Mouse (Mus musculus): ENCODE measurements around the gene Vps8. TPM values are rescaled to one million over a fixed set of nuclear protein-coding genes. Genes with fewer than 3 reads are reported as not detected.

The Vps8 gene
- polyA plus RNA-seq, 1 experiment from 2014 or later = 20.1 TPM

DNA sequence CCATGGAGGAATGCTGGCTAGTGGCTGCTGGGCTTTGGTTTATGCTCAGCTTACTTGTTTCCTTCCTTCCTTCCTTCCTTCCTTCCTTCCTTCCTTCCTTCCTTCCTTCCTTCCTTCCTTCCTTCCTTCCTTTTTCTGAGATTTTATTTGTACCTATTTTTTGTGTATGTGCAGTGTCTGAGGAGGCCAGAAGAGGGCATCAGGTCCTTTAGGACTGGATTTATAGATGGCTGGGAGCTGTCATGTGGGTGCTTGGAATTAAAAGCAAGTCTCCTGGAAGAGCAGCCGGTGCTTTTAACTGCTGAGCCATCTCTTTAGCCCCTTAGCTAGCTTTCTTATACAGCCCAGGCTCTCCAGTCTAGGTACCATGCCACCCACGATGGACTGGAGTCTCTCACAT lies 116.0 kb downstream of the Vps8 start:
- Histone ChIP-seq H3K4me2 (ENCODE audit: low read depth, low read length) (no peak overlapping the region), H3K36me3 (ENCODE audit: control insufficient read depth, insufficient read depth, low read length) (no peaks in the 10 kb centered on the region), H3K9ac (ENCODE audit: low read length) (no peak overlapping the region), H3K4me1 (ENCODE audit: control insufficient read depth, insufficient read depth, low read length) (no peaks in the 10 kb centered on the region), H3K27ac (ENCODE audit: low read length) (no peak overlapping the region), H3K27me3 (ENCODE audit: control insufficient read depth, insufficient read depth, low read length) (no peaks in the 10 kb centered on the region), H3K9me3 (replicated peaks; ENCODE audit: control insufficient read depth, low read length) (no peaks in the 10 kb centered on the region), H3K4me3 (replicated peaks; ENCODE audit: low read length) (no peak overlapping the region)
- ATAC-seq (ENCODE audit: insufficient read depth, low FRiP score) = no peak
- 61% methylated on average over 2 of the region's 2 CpGs for WGBS

DNA sequence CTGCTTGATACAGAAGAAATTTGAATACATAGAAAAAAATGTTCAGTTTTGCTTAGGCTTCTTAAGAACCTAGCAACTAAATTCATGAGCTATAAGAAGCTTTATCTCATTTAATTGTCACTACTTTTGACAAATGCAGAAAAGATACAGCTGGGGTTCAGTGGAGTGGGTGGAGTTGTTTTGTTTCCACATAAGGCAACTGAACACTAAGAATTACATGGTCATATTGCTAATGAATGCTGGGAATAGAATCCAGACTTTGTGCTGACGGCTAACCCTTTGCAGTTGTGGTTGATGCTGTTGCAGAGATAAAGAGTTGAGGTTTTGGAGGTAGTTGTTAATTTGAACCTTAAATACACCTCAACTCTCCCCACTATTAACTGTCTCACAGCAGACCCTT lies 119.6 kb downstream of the Vps8 start:
- no peak overlapping the region for H3K4me2 ChIP-seq (ENCODE audit: low read depth, low read length)
- H3K36me3 ChIP-seq (ENCODE audit: control insufficient read depth, insufficient read depth, low read length) = no peaks in the 10 kb centered on the region
- H3K27ac ChIP-seq (ENCODE audit: low read length) = no peak overlapping the region
- 76% methylated on average over 1 of the region's 1 CpGs for WGBS
- H3K4me1 ChIP-seq (ENCODE audit: control insufficient read depth, insufficient read depth, low read length) = no peaks in the 10 kb centered on the region
- no peak overlapping the region for H3K9ac ChIP-seq (ENCODE audit: low read length)
- H3K9me3 ChIP-seq (replicated peaks; ENCODE audit: control insufficient read depth, low read length) = no peaks in the 10 kb centered on the region
- no peak for ATAC-seq (ENCODE audit: insufficient read depth, low FRiP score)
- no peaks in the 10 kb centered on the region for H3K27me3 ChIP-seq (ENCODE audit: control insufficient read depth, insufficient read depth, low read length)
- no peak overlapping the region for H3K4me3 ChIP-seq (replicated peaks; ENCODE audit: low read length)

DNA sequence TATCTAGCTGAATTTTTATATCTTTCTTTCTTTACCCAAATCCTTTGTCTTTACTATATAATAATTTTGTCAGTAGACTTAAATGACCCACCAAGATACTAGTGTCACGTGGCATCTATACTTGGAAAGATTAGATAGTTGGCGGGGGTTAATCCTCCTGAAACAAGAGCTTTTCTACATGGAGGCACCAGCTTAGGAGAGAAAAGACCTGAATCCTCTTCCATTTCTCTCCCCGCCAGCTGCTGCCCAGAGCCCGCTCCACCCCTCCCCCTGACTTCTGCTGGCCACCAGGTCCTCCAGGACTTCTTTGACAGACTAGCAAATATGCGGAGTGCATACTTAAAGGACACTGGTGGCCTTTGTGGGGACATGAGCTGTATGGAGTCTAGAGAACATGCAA lies 124.5 kb downstream of the Vps8 start:
- no peak for ATAC-seq (ENCODE audit: insufficient read depth, low FRiP score)
- Histone ChIP-seq H3K9ac (ENCODE audit: low read length) (no peak overlapping the region), H3K9me3 (replicated peaks; ENCODE audit: control insufficient read depth, low read length) (no peaks in the 10 kb centered on the region), H3K27ac (ENCODE audit: low read length) (no peak overlapping the region), H3K4me1 (ENCODE audit: control insufficient read depth, insufficient read depth, low read length) (no peaks in the 10 kb centered on the region), H3K4me2 (ENCODE audit: low read depth, low read length) (no peak overlapping the region), H3K36me3 (ENCODE audit: control insufficient read depth, insufficient read depth, low read length) (no peaks in the 10 kb centered on the region), H3K4me3 (replicated peaks; ENCODE audit: low read length) (no peak overlapping the region), H3K27me3 (ENCODE audit: control insufficient read depth, insufficient read depth, low read length) (no peaks in the 10 kb centered on the region)
- WGBS = 77% methylated on average over 5 of the region's 5 CpGs

DNA sequence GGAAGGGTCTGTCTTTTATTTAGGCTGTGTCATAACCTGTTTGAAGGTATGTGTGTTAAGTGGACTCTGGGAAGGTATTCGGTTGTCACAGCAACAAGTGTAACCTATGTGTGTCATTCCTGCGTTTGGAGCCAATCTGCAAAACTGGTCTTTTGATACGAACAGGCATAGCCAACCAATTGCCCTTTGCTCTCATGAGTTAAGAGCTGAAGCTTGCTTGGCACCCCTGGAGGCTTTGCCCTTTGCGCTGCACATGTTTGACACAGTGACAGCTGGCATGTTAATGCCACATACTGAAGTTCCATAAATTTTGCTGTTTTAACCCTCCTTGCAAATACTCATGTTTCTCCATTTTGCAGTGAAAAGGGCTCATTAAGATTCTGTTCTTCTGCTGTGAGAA lies 126.8 kb downstream of the Vps8 start:
- H3K4me3 ChIP-seq (replicated peaks; ENCODE audit: low read length) = no peak overlapping the region
- no peaks in the 10 kb centered on the region for H3K27me3 ChIP-seq (ENCODE audit: control insufficient read depth, insufficient read depth, low read length)
- no peak overlapping the region for H3K27ac ChIP-seq (ENCODE audit: low read length)
- H3K9me3 ChIP-seq (replicated peaks; ENCODE audit: control insufficient read depth, low read length) = no peaks in the 10 kb centered on the region
- H3K36me3 ChIP-seq (ENCODE audit: control insufficient read depth, insufficient read depth, low read length) = no peaks in the 10 kb centered on the region
- no peak overlapping the region for H3K9ac ChIP-seq (ENCODE audit: low read length)
- no peak for ATAC-seq (ENCODE audit: insufficient read depth, low FRiP score)
- no peaks in the 10 kb centered on the region for H3K4me1 ChIP-seq (ENCODE audit: control insufficient read depth, insufficient read depth, low read length)
- no peak overlapping the region for H3K4me2 ChIP-seq (ENCODE audit: low read depth, low read length)
- 70% methylated on average over 4 of the region's 4 CpGs for WGBS

DNA sequence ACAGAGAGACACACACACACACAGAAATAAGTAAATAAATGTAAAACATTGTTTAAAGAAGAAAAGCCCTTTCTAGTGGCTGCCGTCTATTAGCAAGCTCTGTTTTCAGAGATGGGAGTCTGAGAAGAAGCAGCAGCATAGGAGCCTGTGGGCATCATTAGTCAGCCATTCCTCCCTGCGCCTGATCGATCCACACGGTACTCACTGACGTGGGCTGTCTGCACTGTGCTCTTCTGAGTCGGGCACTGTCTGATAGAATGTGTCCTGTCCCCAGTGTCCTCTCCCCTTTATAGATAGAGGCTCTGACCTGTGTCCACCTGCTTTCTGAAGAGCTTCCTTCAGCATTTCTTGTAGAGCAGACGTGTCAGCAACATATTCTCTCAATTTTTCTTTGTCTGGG lies 127.5 kb downstream of the Vps8 start:
- Histone ChIP-seq H3K4me1 (ENCODE audit: control insufficient read depth, insufficient read depth, low read length) (no peaks in the 10 kb centered on the region), H3K36me3 (ENCODE audit: control insufficient read depth, insufficient read depth, low read length) (no peaks in the 10 kb centered on the region), H3K9me3 (replicated peaks; ENCODE audit: control insufficient read depth, low read length) (no peaks in the 10 kb centered on the region), H3K27me3 (ENCODE audit: control insufficient read depth, insufficient read depth, low read length) (no peaks in the 10 kb centered on the region), H3K4me2 (ENCODE audit: low read depth, low read length) (no peak overlapping the region), H3K4me3 (replicated peaks; ENCODE audit: low read length) (no peak overlapping the region), H3K9ac (ENCODE audit: low read length) (no peak overlapping the region), H3K27ac (ENCODE audit: low read length) (no peak overlapping the region)
- 58% methylated on average over 7 of the region's 7 CpGs for WGBS
- no peak for ATAC-seq (ENCODE audit: insufficient read depth, low FRiP score)

DNA sequence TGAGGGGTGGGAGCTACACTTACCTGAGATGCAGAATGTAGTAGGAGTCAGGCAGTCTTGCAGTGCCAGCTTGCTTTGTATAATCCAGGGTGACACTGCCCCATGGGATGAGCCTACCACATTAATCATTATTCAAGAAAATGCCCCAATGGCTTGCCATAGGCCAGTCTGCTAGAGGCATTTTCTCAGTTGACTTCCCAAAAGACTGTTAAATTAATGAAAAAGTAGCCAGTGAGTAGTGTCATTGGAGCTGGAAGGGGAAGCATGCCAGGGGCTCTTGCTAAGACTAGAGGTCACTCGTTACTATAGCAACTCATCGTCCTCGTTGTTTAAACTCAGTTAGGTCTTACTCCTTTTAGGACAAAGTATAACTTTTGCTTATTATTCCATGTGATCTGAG lies 130.6 kb downstream of the Vps8 start:
- ATAC-seq (ENCODE audit: insufficient read depth, low FRiP score) = no peak
- H3K4me1 ChIP-seq (ENCODE audit: control insufficient read depth, insufficient read depth, low read length) = no peaks in the 10 kb centered on the region
- H3K4me3 ChIP-seq (replicated peaks; ENCODE audit: low read length) = no peak overlapping the region
- H3K9me3 ChIP-seq (replicated peaks; ENCODE audit: control insufficient read depth, low read length) = no peaks in the 10 kb centered on the region
- no peak overlapping the region for H3K27ac ChIP-seq (ENCODE audit: low read length)
- H3K4me2 ChIP-seq (ENCODE audit: low read depth, low read length) = no peak overlapping the region
- H3K27me3 ChIP-seq (ENCODE audit: control insufficient read depth, insufficient read depth, low read length) = no peaks in the 10 kb centered on the region
- WGBS = 77% methylated on average over 3 of the region's 3 CpGs
- H3K36me3 ChIP-seq (ENCODE audit: control insufficient read depth, insufficient read depth, low read length) = no peaks in the 10 kb centered on the region
- H3K9ac ChIP-seq (ENCODE audit: low read length) = no peak overlapping the region

DNA sequence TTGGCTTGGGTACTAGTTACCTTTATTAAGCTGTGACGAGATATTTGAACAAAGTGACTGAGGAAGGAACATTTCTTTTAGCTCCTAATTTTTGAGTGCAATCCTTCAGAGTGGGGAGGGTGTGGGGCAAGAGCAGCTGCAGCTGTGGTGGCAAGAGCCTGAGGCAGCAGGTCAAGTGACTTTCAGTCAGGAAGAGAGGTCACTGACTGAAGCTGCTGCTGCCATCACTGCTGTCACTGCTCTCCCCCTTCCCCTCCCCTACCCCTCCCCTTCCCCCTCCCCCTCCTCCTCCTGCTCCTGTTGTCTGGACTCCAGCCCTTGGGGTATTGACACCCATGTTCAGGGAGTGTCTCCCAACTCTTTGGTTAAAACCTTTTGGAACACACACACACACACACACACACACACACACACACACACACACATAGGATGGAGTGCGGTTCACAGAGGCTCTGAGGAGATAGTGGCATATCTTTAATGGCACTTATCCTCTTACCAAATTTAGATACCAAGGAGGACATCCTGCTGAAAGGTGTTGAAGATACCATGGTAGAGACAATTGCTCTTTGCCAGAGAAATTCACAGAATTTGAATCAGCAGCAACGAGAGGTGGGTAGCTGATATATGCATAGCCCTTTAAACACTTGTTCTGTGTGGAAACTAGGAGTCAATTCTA lies 139.8 kb downstream of the Vps8 start:
- ATAC-seq (ENCODE audit: insufficient read depth, low FRiP score) = no peak
- H3K4me2 ChIP-seq (ENCODE audit: low read depth, low read length) = no peak overlapping the region
- WGBS = 68% methylated on average over 3 of the region's 3 CpGs

DNA sequence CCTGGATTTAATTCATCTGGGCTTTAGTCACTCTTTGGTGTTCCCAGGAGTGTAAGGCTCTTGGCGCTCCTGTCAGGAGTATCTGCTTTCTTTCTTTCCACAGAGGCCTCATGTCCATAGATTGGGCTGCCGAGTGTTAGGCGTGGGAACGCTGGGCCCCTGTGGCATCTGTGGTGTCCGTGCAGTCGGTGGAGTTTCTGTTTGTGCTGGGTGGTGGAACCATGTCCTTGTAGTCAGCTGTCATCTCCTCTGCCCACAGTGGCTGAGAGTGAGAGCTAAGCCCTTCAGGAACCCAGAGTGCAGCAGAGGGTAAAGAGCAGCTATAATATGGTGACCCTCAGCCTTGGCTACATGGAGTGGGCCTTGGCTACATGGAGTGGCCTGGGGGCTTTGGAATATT lies 140.4 kb downstream of the Vps8 start:
- Histone ChIP-seq H3K9me3 (replicated peaks; ENCODE audit: control insufficient read depth, low read length) (no peaks in the 10 kb centered on the region), H3K4me1 (ENCODE audit: control insufficient read depth, insufficient read depth, low read length) (no peaks in the 10 kb centered on the region), H3K27ac (ENCODE audit: low read length) (0 out of 2 replicates have a peak overlapping the region, but pooled peaks have one; percentile 14), H3K27me3 (ENCODE audit: control insufficient read depth, insufficient read depth, low read length) (no peaks in the 10 kb centered on the region), H3K4me2 (ENCODE audit: low read depth, low read length) (no peak overlapping the region), H3K36me3 (ENCODE audit: control insufficient read depth, insufficient read depth, low read length) (peaks cover 11% of the 10 kb centered on the region; the same call in 1 of the 2 replicates), H3K4me3 (replicated peaks; ENCODE audit: low read length) (no peak overlapping the region), H3K9ac (ENCODE audit: low read length) (no peak overlapping the region)
- peak; percentile 76 for ATAC-seq (ENCODE audit: insufficient read depth, low FRiP score)
- WGBS = 81% methylated on average over 6 of the region's 6 CpGs

More for the DNA sequence above, 139.8 kb downstream of the Vps8 start:
- Histone ChIP-seq H3K27me3 (ENCODE audit: control insufficient read depth, insufficient read depth, low read length) (no peaks in the 10 kb centered on the region), H3K4me1 (ENCODE audit: control insufficient read depth, insufficient read depth, low read length) (no peaks in the 10 kb centered on the region), H3K4me3 (replicated peaks; ENCODE audit: low read length) (no peak overlapping the region), H3K27ac (ENCODE audit: low read length) (no peak overlapping the region), H3K9me3 (replicated peaks; ENCODE audit: control insufficient read depth, low read length) (no peaks in the 10 kb centered on the region), H3K9ac (ENCODE audit: low read length) (no peak overlapping the region), H3K36me3 (ENCODE audit: control insufficient read depth, insufficient read depth, low read length) (peaks cover 10% of the 10 kb centered on the region; the same call in 1 of the 2 replicates)

GRCm38 (mm10) chr16:21567093-21567492 lies 144.2 kb downstream of the Vps8 start:
- no peak overlapping the region for H3K9ac ChIP-seq (ENCODE audit: low read length)
- H3K9me3 ChIP-seq (replicated peaks; ENCODE audit: control insufficient read depth, low read length) = no peaks in the 10 kb centered on the region
- no peak overlapping the region for H3K4me2 ChIP-seq (ENCODE audit: low read depth, low read length)
- H3K27me3 ChIP-seq (ENCODE audit: control insufficient read depth, insufficient read depth, low read length) = no peaks in the 10 kb centered on the region
- H3K36me3 ChIP-seq (ENCODE audit: control insufficient read depth, insufficient read depth, low read length) = peaks cover 2% of the 10 kb centered on the region; the same call in 1 of the 2 replicates
- no peak overlapping the region for H3K4me3 ChIP-seq (replicated peaks; ENCODE audit: low read length)
- H3K4me1 ChIP-seq (ENCODE audit: control insufficient read depth, insufficient read depth, low read length) = no peaks in the 10 kb centered on the region
- ATAC-seq (ENCODE audit: insufficient read depth, low FRiP score) = no peak
- no peak overlapping the region for H3K27ac ChIP-seq (ENCODE audit: low read length)
- 93% methylated on average over 5 of the region's 5 CpGs for WGBS
